Mouse (Mus musculus) hindbrain, postnatal 0 days (tissue): ENCODE data around the gene Nup93. TPM values are rescaled to one million over a fixed set of nuclear protein-coding genes. Genes with fewer than 3 reads are reported as not detected.

Source experiments
- ATAC-seq: fragments of 200-750 bp; cut with Nextera tagmentation; 2 replicates; pipeline ENCODE4 v1.8.0; 2017; ENCODE audit warnings: mild to moderate bottlenecking, moderate TSS enrichment, moderate library complexity
- DNase-seq: peaks from one replicate; pipeline ENCODE4 v3.0.0-alpha.2; 2015; ENCODE audit warnings: low spot score
- H3K27ac ChIP-seq: fragments of 300-500 bp; sonication (generic); 2 replicates; pipeline ENCODE4 v1.5.1; 2014; ENCODE audit warnings: mild to moderate bottlenecking
- H3K27me3 ChIP-seq: fragments of 300-500 bp; sonication (generic); 2 replicates; pipeline ENCODE4 v1.6.1; 2014; ENCODE audit warnings: low read length, mixed read lengths; ENCODE audit not compliant: insufficient read depth
- H3K36me3 ChIP-seq: fragments of 300-500 bp; sonication (generic); 2 replicates; pipeline ENCODE4 v1.6.1; 2014; ENCODE audit warnings: low read length, mixed read lengths; ENCODE audit not compliant: insufficient read depth
- H3K4me1 ChIP-seq: fragments of 300-500 bp; sonication (generic); 2 replicates; pipeline ENCODE4 v1.6.1; 2014; ENCODE audit warnings: antibody characterized with exemption, low read length, mixed read lengths; ENCODE audit not compliant: insufficient read depth
- H3K4me2 ChIP-seq: fragments of 300-500 bp; sonication (generic); 2 replicates; pipeline ENCODE4 v1.6.1; 2014; ENCODE audit warnings: low read depth, mild to moderate bottlenecking, low read length, moderate library complexity, mixed read lengths
- H3K4me3 ChIP-seq: fragments of 300-500 bp; sonication (generic); 2 replicates; pipeline ENCODE4 v1.5.1; 2014; ENCODE audit warnings: low read length
- H3K9ac ChIP-seq: fragments of 300-500 bp; sonication (generic); replicated peaks from 2 replicates; pipeline ENCODE4 v1.6.1; 2014; ENCODE audit warnings: mild to moderate bottlenecking, low read length, moderate library complexity, mixed read lengths
- H3K9me3 ChIP-seq: fragments of 300-500 bp; sonication (generic); 2 replicates; pipeline ENCODE4 v1.6.1; 2016; ENCODE audit warnings: low read length, mixed read lengths
- CTCF ChIP-seq: IDR thresholded peaks from 2 replicates; pipeline ENCODE4 v1.5.1; 2016; ENCODE audit warnings: antibody characterized with exemption, control low read depth, low read depth
- WGBS: fragments of 180-500 bp; shearing (Covaris S2); extraction: QIAGEN DNeasy Blood & Tissue Kit; methylation state at CpG from one replicate; pipeline ENCODE4 v1.1.7; 2014; 5-methylcytosine and 5-hydroxymethylcytosine counted together
- polyA plus RNA-seq: library from polyadenylated mRNA; unstranded; fragments of >200 nt; fragmentation: Nextera tagmentation; extraction: Ambion mirVana; gene quantifications from 2 replicates; pipeline ENCODE4 v1.2.1, GENCODE M21; 2015
- total RNA-seq: library from RNA; depleted of rRNA; stranded (reverse); fragments of >200 nt; gene quantifications from 2 replicates; pipeline ENCODE4 v1.2.3, GENCODE M21; 2014

Nup93 gene
- total and polyA plus RNA-seq, 2 experiments from 2014 or later, result 33.1 to 44.8 TPM

DNA sequence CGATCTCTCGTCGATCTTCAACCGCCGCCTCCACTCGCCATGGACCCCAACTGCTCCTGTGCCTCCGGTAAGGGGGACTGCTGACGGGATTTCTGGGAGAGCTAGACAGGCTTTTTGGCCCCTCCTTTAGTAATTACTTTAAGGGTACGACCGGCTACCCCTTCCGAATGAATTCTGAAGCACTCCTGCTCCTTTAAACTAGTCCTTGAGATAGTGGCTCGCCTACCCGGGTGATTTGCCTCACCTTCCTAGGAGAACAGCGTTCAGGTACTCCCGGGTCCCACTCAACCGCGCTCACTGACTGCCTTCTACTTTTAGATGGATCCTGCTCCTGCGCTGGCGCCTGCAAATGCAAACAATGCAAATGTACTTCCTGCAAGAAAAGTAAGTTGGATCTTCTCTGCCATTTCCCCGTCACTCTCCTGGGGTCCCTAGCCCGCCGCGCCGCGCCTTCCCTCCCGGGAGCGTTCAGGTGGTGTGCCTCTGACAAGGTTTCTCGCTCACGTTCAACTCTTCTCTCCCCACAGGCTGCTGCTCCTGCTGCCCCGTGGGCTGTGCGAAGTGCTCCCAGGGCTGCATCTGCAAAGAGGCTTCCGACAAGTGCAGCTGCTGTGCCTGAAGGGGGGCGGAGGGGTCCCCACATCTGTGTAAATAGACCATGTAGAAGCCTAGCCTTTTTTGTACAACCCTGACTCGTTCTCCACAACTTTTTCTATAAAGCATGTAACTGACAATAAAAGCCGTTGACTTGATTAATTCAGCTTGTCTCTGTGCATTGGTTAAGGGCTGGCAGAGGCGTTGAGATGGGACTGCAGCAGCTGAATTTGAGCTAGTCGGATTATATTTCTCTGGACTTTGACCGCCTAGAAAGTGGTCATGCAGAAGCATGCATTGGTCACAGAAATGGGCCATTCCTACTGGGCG is 41.3 kb upstream of the Nup93 start:
- Histone ChIP-seq H3K4me3 (peak overlapping the region; percentile 42), H3K36me3 (no peaks in the 10 kb centered on the region), H3K9ac (peak overlapping the region; percentile 49), H3K27ac (peak overlapping the region; percentile 57), H3K9me3 (no peaks in the 10 kb centered on the region), H3K4me2 (peak overlapping the region; percentile 89), H3K27me3 (peaks cover 27% of the 10 kb centered on the region), H3K4me1 (no peaks in the 10 kb centered on the region; the same call in 1 of the 2 replicates)
- ATAC-seq, result no peak
- no peak for TF ChIP-seq CTCF
- no peak for DNase-seq
- 1% methylated on average over 39 of the region's 39 CpGs for WGBS

- peak; percentile 16 for TF ChIP-seq CTCF
- WGBS, result 51% methylated on average over 11 of the region's 11 CpGs
- peaks cover 27% of the 10 kb centered on the region for H3K27me3 ChIP-seq
Measured at GRCm38 (mm10) chr8:94173848-94174403, 40.4 kb upstream of the Nup93 start.

GRCm38 (mm10) chr8:94174619-94175213 is 39.6 kb upstream of the Nup93 start:
- no peaks in the 10 kb centered on the region for H3K36me3 ChIP-seq
- no peak overlapping the region for H3K4me2 ChIP-seq
- peaks cover 29% of the 10 kb centered on the region for H3K27me3 ChIP-seq
- H3K4me3 ChIP-seq, result no peak overlapping the region
- DNase-seq, result no peak
- no peak overlapping the region for H3K27ac ChIP-seq
- ATAC-seq, result no peak
- TF ChIP-seq CTCF, result no peak
- H3K4me1 ChIP-seq, result no peaks in the 10 kb centered on the region; the same call in 1 of the 2 replicates
- WGBS, result 37% methylated on average over 7 of the region's 7 CpGs
- no peak overlapping the region for H3K9ac ChIP-seq
- no peaks in the 10 kb centered on the region for H3K9me3 ChIP-seq

More at GRCm38 (mm10) chr8:94173848-94174403, 40.4 kb upstream of the Nup93 start:
- Histone ChIP-seq H3K4me2 (peak overlapping the region; percentile 89), H3K27ac (no peak overlapping the region), H3K4me3 (no peak overlapping the region), H3K4me1 (no peaks in the 10 kb centered on the region; the same call in 1 of the 2 replicates), H3K9me3 (no peaks in the 10 kb centered on the region), H3K36me3 (no peaks in the 10 kb centered on the region), H3K9ac (no peak overlapping the region)
- no peak for ATAC-seq
- no peak for DNase-seq

GRCm38 (mm10) chr8:94177716-94178390 is 36.5 kb upstream of the Nup93 start:
- H3K9me3 ChIP-seq, result no peaks in the 10 kb centered on the region
- ATAC-seq (no peak), DNase-seq (no peak)
- no peak overlapping the region for H3K9ac ChIP-seq
- no peak overlapping the region for H3K4me2 ChIP-seq
- H3K4me3 ChIP-seq, result no peak overlapping the region
- H3K4me1 ChIP-seq, result peaks cover 2% of the 10 kb centered on the region
- no peak for TF ChIP-seq CTCF
- no peak overlapping the region for H3K27ac ChIP-seq
- 74% methylated on average over 7 of the region's 7 CpGs for WGBS
- H3K27me3 ChIP-seq, result peaks cover 21% of the 10 kb centered on the region
- no peaks in the 10 kb centered on the region for H3K36me3 ChIP-seq

- H3K36me3 ChIP-seq, result no peaks in the 10 kb centered on the region
- peak within 1 kb of the TSS; percentile 61 for H3K9ac ChIP-seq
- H3K27ac ChIP-seq, result peak within 1 kb of the TSS; percentile 72
- ATAC-seq, result peak; percentile 94
- H3K4me2 ChIP-seq, result peak within 1 kb of the TSS; percentile 86
- H3K27me3 ChIP-seq, result peaks cover 19% of the 10 kb centered on the region
- H3K4me3 ChIP-seq, result peak within 1 kb of the TSS; percentile 49
- peak; percentile 94 for DNase-seq
- H3K9me3 ChIP-seq, result no peaks in the 10 kb centered on the region
- peaks cover 5% of the 10 kb centered on the region; the same call in 1 of the 2 replicates for H3K4me1 ChIP-seq
- WGBS, result under 1% methylated on average over 50 of the region's 50 CpGs
- no peak for TF ChIP-seq CTCF
Measured at GRCm38 (mm10) chr8:94178857-94179712, 35.3 kb upstream of the Nup93 start, which contains the start of gene Mt1. Mt1 (plus strand) TSS chr8:94179082.
